Mouse (Mus musculus) megakaryocyte-erythroid progenitor cell, adult 5 weeks (primary cell): Measurements from ENCODE around the gene Med10. TPM values are rescaled to one million over a fixed set of nuclear protein-coding genes. Genes with fewer than 3 reads are reported as not detected.

Experiments
- polyA plus RNA-seq: library from polyadenylated mRNA; stranded (reverse); fragments of >175 nt; gene quantifications from 2 replicates; pipeline ENCODE4 v1.2.3, GENCODE M21; 2012

The Med10 gene
- 17.1 and 18.9 TPM in 2 replicates for polyA plus RNA-seq

DNA sequence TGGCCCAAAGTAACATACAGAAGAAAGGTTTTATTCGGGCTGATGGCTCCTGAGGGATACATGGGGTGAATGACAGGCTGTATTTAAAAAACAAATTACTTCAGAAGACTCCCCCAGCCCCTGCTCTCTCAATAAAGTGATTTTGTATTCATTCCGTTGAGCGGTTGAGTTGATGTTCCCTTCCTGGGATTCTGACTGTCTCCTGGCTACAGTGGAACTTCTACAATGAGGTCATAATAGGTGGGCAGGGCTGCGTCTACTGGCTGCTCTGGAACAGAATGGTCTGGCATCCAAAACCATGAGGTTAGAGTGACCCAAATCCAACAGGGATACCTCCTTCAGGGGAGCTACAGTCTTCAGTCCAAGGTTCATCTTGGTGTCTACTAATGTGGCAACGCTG lies at the start of gene Med10:
Med10 (plus strand) TSS at position 301 of the 400 bp plus-strand sequence.

Other genes starting within 250 kb of the Med10 start
- 3.3 and 3.4 TPM in 2 replicates for gene Srd5a1, start 191.0 kb upstream of the Med10 start, polyA plus RNA-seq
- gene Ube2ql1, start 62.5 kb upstream of the Med10 start, polyA plus RNA-seq: 0.11 and 0.13 TPM in 2 replicates